Mouse (Mus musculus): ENCODE measurements around the gene Syk.

The Syk gene

GRCm38 (mm10) chr13:52651383-52652252 is 68.6 kb downstream of the Syk start:
- DNase-seq = no peak

GRCm38 (mm10) chr13:52652253-52652628 is 69.3 kb downstream of the Syk start:
- DNase-seq = no peak

GRCm38 (mm10) chr13:52654081-52654829 is 71.3 kb downstream of the Syk start:
- no peak for DNase-seq

GRCm38 (mm10) chr13:52654830-52655308 is 71.9 kb downstream of the Syk start:
- DNase-seq = no peak

GRCm38 (mm10) chr13:52657966-52658365 is 75.0 kb downstream of the Syk start:
- DNase-seq = no peak

- DNase-seq = peak; percentile 60 to 61
These were observed 75.5 kb downstream of the Syk start for GRCm38 (mm10) chr13:52658477-52658876.

- DNase-seq = no peak
These were observed 76.2 kb downstream of the Syk start for GRCm38 (mm10) chr13:52659171-52659665.

- DNase-seq = no peak
These were observed 86.9 kb downstream of the Syk start for GRCm38 (mm10) chr13:52669889-52670288.

- no peak for DNase-seq
These were observed 90.3 kb downstream of the Syk start for GRCm38 (mm10) chr13:52673272-52673671.

- no peak for DNase-seq
These were observed 90.9 kb downstream of the Syk start for GRCm38 (mm10) chr13:52673856-52674255.

GRCm38 (mm10) chr13:52674839-52675238 is 91.9 kb downstream of the Syk start:
- DNase-seq = no peak

- no peak for DNase-seq
These were observed 92.7 kb downstream of the Syk start for GRCm38 (mm10) chr13:52675526-52676294.

GRCm38 (mm10) chr13:52676671-52677445 is 93.9 kb downstream of the Syk start:
- no peak for DNase-seq

GRCm38 (mm10) chr13:52679906-52680305 is 96.9 kb downstream of the Syk start:
- no peak for DNase-seq

- peak in 1 of 2 experiments; percentile 13 for DNase-seq
These were observed 99.1 kb downstream of the Syk start for GRCm38 (mm10) chr13:52682107-52682506.

GRCm38 (mm10) chr13:52690425-52690824 is 107.5 kb downstream of the Syk start:
- DNase-seq = no peak

- no peak for DNase-seq
These were observed 109.3 kb downstream of the Syk start for GRCm38 (mm10) chr13:52692311-52692710.

GRCm38 (mm10) chr13:52694857-52695256 is 111.9 kb downstream of the Syk start:
- DNase-seq = no peak
